Mouse (Mus musculus) bone marrow macrophage, adult 2 months (primary cell): Measurements from ENCODE around the gene Esrrg.

Experiments used
- CTCF ChIP-seq: IDR thresholded peaks from 2 replicates; pipeline ENCODE4 v1.5.1; 2012; ENCODE audit warnings: low read depth, mild to moderate bottlenecking, low read length, moderate library complexity
- POLR2A ChIP-seq: IDR thresholded peaks from 2 replicates; pipeline ENCODE4 v1.6.1; 2012; ENCODE audit warnings: mild to moderate bottlenecking, low read depth, low read length, borderline replicate concordance

- no peak for TF ChIP-seq POLR2A
- TF ChIP-seq CTCF = no peak
These were observed 438.1 kb downstream of the Esrrg start for GRCm38 (mm10) chr1:188046691-188047121.
